Mouse (Mus musculus): Measurements from ENCODE around the gene Rab11a. TPM values are rescaled to one million over a fixed set of nuclear protein-coding genes. Genes with fewer than 3 reads are reported as not detected.

Gene Rab11a
- polyA plus RNA-seq, 1 experiment from 2014 or later = 304 TPM

GRCm38 (mm10) chr9:64702391-64702790, 35.2 kb downstream of the Rab11a start:
- H3K27ac ChIP-seq (replicated peaks) = no peak overlapping the region
- H3K9me3 ChIP-seq = no peaks in the 10 kb centered on the region
- no peak overlapping the region for H3K4me3 ChIP-seq
- no peaks in the 10 kb centered on the region for H3K27me3 ChIP-seq
- H3K36me3 ChIP-seq = peaks cover 9% of the 10 kb centered on the region; the same call in 1 of the 2 replicates
- no peaks in the 10 kb centered on the region; the same call in 1 of the 2 replicates for H3K4me1 ChIP-seq
- no peak for ATAC-seq (ENCODE audit: low FRiP score, low read depth)
- H3K4me2 ChIP-seq (replicated peaks) = no peak overlapping the region
- H3K9ac ChIP-seq (replicated peaks) = no peak overlapping the region

GRCm38 (mm10) chr9:64701651-64702050, 35.9 kb downstream of the Rab11a start:
- ATAC-seq (ENCODE audit: low FRiP score, low read depth) = no peak
- Histone ChIP-seq H3K9ac (replicated peaks) (no peak overlapping the region), H3K27me3 (no peaks in the 10 kb centered on the region), H3K4me1 (no peaks in the 10 kb centered on the region; the same call in 1 of the 2 replicates), H3K9me3 (no peaks in the 10 kb centered on the region), H3K4me3 (no peak overlapping the region), H3K4me2 (replicated peaks) (no peak overlapping the region), H3K36me3 (peaks cover 11% of the 10 kb centered on the region; the same call in 1 of the 2 replicates), H3K27ac (replicated peaks) (no peak overlapping the region)
- WGBS = 94% methylated on average over 1 of the region's 1 CpGs

- ATAC-seq (ENCODE audit: low FRiP score, low read depth) = no peak
- Histone ChIP-seq H3K36me3 (peaks cover 11% of the 10 kb centered on the region; the same call in 1 of the 2 replicates), H3K27me3 (no peaks in the 10 kb centered on the region), H3K27ac (replicated peaks) (no peak overlapping the region), H3K9ac (replicated peaks) (no peak overlapping the region), H3K4me2 (replicated peaks) (no peak overlapping the region), H3K4me3 (no peak overlapping the region), H3K9me3 (no peaks in the 10 kb centered on the region), H3K4me1 (no peaks in the 10 kb centered on the region; the same call in 1 of the 2 replicates)
- WGBS = 95% methylated on average over 4 of the region's 4 CpGs
These were observed 36.9 kb downstream of the Rab11a start for GRCm38 (mm10) chr9:64700451-64701311.

GRCm38 (mm10) chr9:64698586-64698985, 39.0 kb downstream of the Rab11a start:
- H3K27me3 ChIP-seq = no peaks in the 10 kb centered on the region
- H3K9me3 ChIP-seq = no peaks in the 10 kb centered on the region
- H3K4me2 ChIP-seq (replicated peaks) = no peak overlapping the region
- WGBS = 92% methylated on average over 1 of the region's 1 CpGs
- H3K4me1 ChIP-seq = no peaks in the 10 kb centered on the region; the same call in 1 of the 2 replicates
- ATAC-seq (ENCODE audit: low FRiP score, low read depth) = no peak
- H3K9ac ChIP-seq (replicated peaks) = no peak overlapping the region
- peaks cover 21% of the 10 kb centered on the region; the same call in 1 of the 2 replicates for H3K36me3 ChIP-seq
- no peak overlapping the region for H3K27ac ChIP-seq (replicated peaks)
- H3K4me3 ChIP-seq = no peak overlapping the region

- Histone ChIP-seq H3K9me3 (no peaks in the 10 kb centered on the region), H3K27me3 (no peaks in the 10 kb centered on the region), H3K27ac (replicated peaks) (no peak overlapping the region), H3K36me3 (peaks cover 21% of the 10 kb centered on the region; the same call in 1 of the 2 replicates), H3K4me1 (no peaks in the 10 kb centered on the region; the same call in 1 of the 2 replicates), H3K4me3 (no peak overlapping the region), H3K9ac (replicated peaks) (no peak overlapping the region), H3K4me2 (replicated peaks) (no peak overlapping the region)
- ATAC-seq (ENCODE audit: low FRiP score, low read depth) = no peak
- WGBS = 86% methylated on average over 5 of the region's 5 CpGs
These were observed 39.9 kb downstream of the Rab11a start for GRCm38 (mm10) chr9:64697677-64698076.

- Histone ChIP-seq H3K27me3 (no peaks in the 10 kb centered on the region), H3K4me2 (replicated peaks) (no peak overlapping the region), H3K4me3 (no peak overlapping the region), H3K9ac (replicated peaks) (no peak overlapping the region), H3K9me3 (no peaks in the 10 kb centered on the region), H3K4me1 (no peaks in the 10 kb centered on the region; the same call in 1 of the 2 replicates), H3K27ac (replicated peaks) (no peak overlapping the region), H3K36me3 (0 out of 2 replicates have a peak, but pooled peaks cover 21% of the 10 kb centered on the region)
- no peak for ATAC-seq (ENCODE audit: low FRiP score, low read depth)
- 72% methylated on average over 1 of the region's 1 CpGs for whole genome bisulfite sequencing
These were observed 40.6 kb downstream of the Rab11a start for GRCm38 (mm10) chr9:64697006-64697405.

GRCm38 (mm10) chr9:64696404-64696803, 41.2 kb downstream of the Rab11a start:
- Histone ChIP-seq H3K27me3 (no peaks in the 10 kb centered on the region), H3K4me2 (replicated peaks) (no peak overlapping the region), H3K4me1 (peaks cover under 1% of the 10 kb centered on the region; the same call in 1 of the 2 replicates), H3K27ac (replicated peaks) (no peak overlapping the region), H3K4me3 (no peak overlapping the region), H3K9me3 (no peaks in the 10 kb centered on the region), H3K9ac (replicated peaks) (no peak overlapping the region), H3K36me3 (0 out of 2 replicates have a peak, but pooled peaks cover 19% of the 10 kb centered on the region)
- ATAC-seq (ENCODE audit: low FRiP score, low read depth) = no peak
- 92% methylated on average over 4 of the region's 4 CpGs for WGBS

- peaks cover 6% of the 10 kb centered on the region; the same call in 1 of the 2 replicates for H3K4me1 ChIP-seq
- 89% methylated on average over 1 of the region's 1 CpGs for WGBS
- no peak overlapping the region for H3K9ac ChIP-seq (replicated peaks)
- H3K4me2 ChIP-seq (replicated peaks) = no peak overlapping the region
- no peak overlapping the region for H3K27ac ChIP-seq (replicated peaks)
- H3K27me3 ChIP-seq = no peaks in the 10 kb centered on the region; the same call in 1 of the 2 replicates
- H3K4me3 ChIP-seq = no peak overlapping the region
- H3K9me3 ChIP-seq = no peaks in the 10 kb centered on the region
- no peak for ATAC-seq (ENCODE audit: low FRiP score, low read depth)
- H3K36me3 ChIP-seq = 0 out of 2 replicates have a peak, but pooled peaks cover 18% of the 10 kb centered on the region
These were observed 42.3 kb downstream of the Rab11a start for GRCm38 (mm10) chr9:64695266-64695665.

GRCm38 (mm10) chr9:64693094-64693493, 44.5 kb downstream of the Rab11a start:
- ATAC-seq (ENCODE audit: low FRiP score, low read depth) = no peak
- Histone ChIP-seq H3K4me3 (no peak overlapping the region), H3K9ac (replicated peaks) (no peak overlapping the region), H3K27ac (replicated peaks) (no peak overlapping the region), H3K4me1 (peaks cover 6% of the 10 kb centered on the region; the same call in 1 of the 2 replicates), H3K27me3 (no peaks in the 10 kb centered on the region; the same call in 1 of the 2 replicates), H3K4me2 (replicated peaks) (no peak overlapping the region), H3K36me3 (0 out of 2 replicates have a peak, but pooled peaks cover 18% of the 10 kb centered on the region), H3K9me3 (no peaks in the 10 kb centered on the region)
- 79% methylated on average over 2 of the region's 2 CpGs for WGBS

GRCm38 (mm10) chr9:64691176-64691575, 46.4 kb downstream of the Rab11a start:
- Histone ChIP-seq H3K4me3 (no peak overlapping the region), H3K27ac (replicated peaks) (no peak overlapping the region), H3K27me3 (no peaks in the 10 kb centered on the region; the same call in 1 of the 2 replicates), H3K4me2 (replicated peaks) (no peak overlapping the region), H3K4me1 (peaks cover 6% of the 10 kb centered on the region; the same call in 1 of the 2 replicates), H3K9ac (replicated peaks) (no peak overlapping the region; the same call in 1 of the 2 replicates), H3K9me3 (no peaks in the 10 kb centered on the region), H3K36me3 (0 out of 2 replicates have a peak, but pooled peaks cover 12% of the 10 kb centered on the region)
- WGBS = 3% methylated on average over 7 of the region's 7 CpGs
- ATAC-seq (ENCODE audit: low FRiP score, low read depth) = peak; percentile 52; the same call in 1 of the 2 replicates

- Histone ChIP-seq H3K4me1 (peaks cover 6% of the 10 kb centered on the region; the same call in 1 of the 2 replicates), H3K9ac (replicated peaks) (no peak overlapping the region; the same call in 1 of the 2 replicates), H3K27me3 (no peaks in the 10 kb centered on the region; the same call in 1 of the 2 replicates), H3K36me3 (0 out of 2 replicates have a peak, but pooled peaks cover 12% of the 10 kb centered on the region), H3K27ac (replicated peaks) (no peak overlapping the region), H3K9me3 (no peaks in the 10 kb centered on the region), H3K4me3 (no peak overlapping the region), H3K4me2 (replicated peaks) (no peak overlapping the region)
- 88% methylated on average over 2 of the region's 2 CpGs for WGBS
- ATAC-seq (ENCODE audit: low FRiP score, low read depth) = no peak
These were observed 46.8 kb downstream of the Rab11a start for GRCm38 (mm10) chr9:64690771-64691170.

GRCm38 (mm10) chr9:64688015-64688394, 49.6 kb downstream of the Rab11a start:
- Histone ChIP-seq H3K4me2 (replicated peaks) (no peak overlapping the region), H3K36me3 (no peaks in the 10 kb centered on the region), H3K9me3 (no peaks in the 10 kb centered on the region), H3K27ac (replicated peaks) (no peak overlapping the region), H3K4me1 (peaks cover 6% of the 10 kb centered on the region; the same call in 1 of the 2 replicates), H3K9ac (replicated peaks) (no peak overlapping the region), H3K27me3 (no peaks in the 10 kb centered on the region; the same call in 1 of the 2 replicates), H3K4me3 (no peak overlapping the region)
- ATAC-seq (ENCODE audit: low FRiP score, low read depth) = no peak
- WGBS = 81% methylated on average over 1 of the region's 1 CpGs

Measured in midbrain, embryonic 12.5 days (tissue).